Mouse (Mus musculus): ENCODE data around the gene Gata2. TPM values are rescaled to one million over a fixed set of nuclear protein-coding genes. Genes with fewer than 3 reads are reported as not detected.

Gata2 gene
- polyA plus RNA-seq (2015; fragmentation: Nextera tagmentation; extraction: Ambion mirVana), result 8.2 and 10.9 TPM in 2 replicates

DNA sequence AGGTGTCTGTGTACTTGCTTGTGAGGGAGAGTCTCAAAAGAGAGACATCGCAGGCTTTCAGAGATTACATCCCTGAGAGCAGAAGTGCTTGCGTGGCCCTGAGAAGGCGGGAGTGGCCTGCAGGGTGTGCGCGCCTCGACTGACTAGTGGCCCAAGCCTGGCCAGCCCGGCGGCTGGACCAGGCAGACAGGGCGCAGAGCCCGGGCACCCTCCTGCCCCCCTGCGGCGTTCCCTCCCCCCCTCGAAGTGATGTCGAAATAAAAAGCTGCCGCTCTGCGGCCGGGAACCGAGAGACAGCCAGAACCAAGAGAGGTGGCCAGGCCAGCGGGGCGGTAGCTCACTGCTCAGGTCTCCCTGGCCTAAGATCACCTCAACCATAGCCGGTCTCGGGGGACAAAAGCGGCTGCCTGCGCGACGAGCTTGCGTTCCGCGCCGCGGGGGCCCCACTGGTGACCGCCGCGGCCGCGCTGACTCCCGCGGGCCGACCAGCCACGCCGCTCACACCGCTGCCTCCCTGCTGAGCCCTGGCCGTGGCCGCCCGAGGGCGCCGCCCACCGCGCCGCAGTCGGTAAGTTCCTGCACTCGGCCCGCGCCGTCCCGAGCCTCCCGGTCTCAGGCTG, at the start of gene Gata2:
Gene Gata2 (plus strand): TSS at position 459 of the 620 bp plus-strand sequence.

DNA sequence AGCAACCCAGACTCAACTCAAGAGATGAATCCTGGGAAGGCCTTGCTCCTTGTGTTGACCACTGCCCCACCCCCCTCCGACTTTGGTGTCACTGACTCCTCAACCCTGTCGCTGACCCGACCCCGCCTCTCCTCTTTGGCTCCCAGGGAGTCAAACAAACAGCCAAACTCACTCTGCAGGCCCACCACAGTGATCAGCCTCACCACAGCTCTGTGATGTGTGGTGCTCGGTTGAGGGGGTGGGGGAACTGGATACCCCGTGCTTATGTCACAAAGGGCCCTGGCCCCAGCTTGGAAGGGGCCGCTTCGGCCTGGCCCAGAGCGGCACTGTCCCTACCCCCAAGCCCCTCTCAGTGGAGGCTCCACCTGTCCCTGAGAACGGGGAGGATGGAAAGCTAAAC, 28.3 kb downstream of the Gata2 start, which contains the start of gene Dnajb8:
Gene Dnajb8 (plus strand): TSS at position 301 of the 400 bp plus-strand sequence.

Other genes starting within 250 kb of the Gata2 start
- gene H1fx, start 212.3 kb upstream of the Gata2 start, polyA plus RNA-seq (2015; fragmentation: Nextera tagmentation; extraction: Ambion mirVana), result 55.0 and 74.2 TPM in 2 replicates
- gene Rab7, start 148.6 kb upstream of the Gata2 start, polyA plus RNA-seq (2015; fragmentation: Nextera tagmentation; extraction: Ambion mirVana), result 323 and 351 TPM in 2 replicates
- 207 and 224 TPM in 2 replicates for gene Rpn1, start 109.4 kb upstream of the Gata2 start, polyA plus RNA-seq (2015; fragmentation: Nextera tagmentation; extraction: Ambion mirVana)
- not detected in 2 replicates for gene Dnajb8, start 28.4 kb downstream of the Gata2 start, polyA plus RNA-seq (2015; fragmentation: Nextera tagmentation; extraction: Ambion mirVana)